In genomic region chr7:107281871-107282270, GRCm38 (mm10) we compare ENCODE assay signal across 28 mouse cellular contexts.
DNase-seq lines count a peak whose midpoint lies in the region; ATAC-seq and TF ChIP-seq lines count a peak whose summit lies in the region.
"Had no signal": no experiment of that assay in that cellular context is flagged by ENCODE, and none has a peak within 500 bp of the region (broad histone marks: within the 10 kb centered on the region; RNA-seq: fewer than 3 reads in every experiment).

No protein-coding gene starts in this region.

- WGBS in embryonic facial prominence, embryonic 14.5 days, result 47% methylated on average over 2 of the region's 2 CpGs
- WGBS in embryonic facial prominence, embryonic 10.5 days, result 85% methylated on average over 2 of the region's 2 CpGs
- WGBS in hindbrain, postnatal 0 days, result 34% methylated on average over 2 of the region's 2 CpGs
- WGBS in hindbrain, embryonic 11.5 days, result 85% methylated on average over 2 of the region's 2 CpGs
- 67% methylated on average over 2 of the region's 2 CpGs for WGBS in midbrain, embryonic 14.5 days
- 51% methylated on average over 2 of the region's 2 CpGs for WGBS in midbrain, embryonic 16.5 days

- TF ChIP-seq CTCF in hindbrain, postnatal 0 days (IDR thresholded peaks at IDR 0.05; ENCODE audit: low read depth), result no peak

- no peaks in the 10 kb centered on the region for H3K36me3 ChIP-seq in embryonic facial prominence, embryonic 14.5 days (ENCODE audit: control insufficient read depth, insufficient read depth, low read length)
- H3K36me3 ChIP-seq in embryonic facial prominence, embryonic 10.5 days (replicated peaks), result no peaks in the 10 kb centered on the region
- no peaks in the 10 kb centered on the region for H3K36me3 ChIP-seq in hindbrain, postnatal 0 days (ENCODE audit: insufficient read depth, low read length)
- H3K36me3 ChIP-seq in hindbrain, embryonic 11.5 days (ENCODE audit: control insufficient read depth, insufficient read depth, low read length), result no peaks in the 10 kb centered on the region
- no peaks in the 10 kb centered on the region for H3K36me3 ChIP-seq in midbrain, embryonic 14.5 days (ENCODE audit: control insufficient read depth, insufficient read depth, low read length)
- no peaks in the 10 kb centered on the region for H3K36me3 ChIP-seq in midbrain, embryonic 16.5 days (ENCODE audit: control insufficient read depth, insufficient read depth, low read length)
- H3K36me3 ChIP-seq: embryonic facial prominence, embryonic 12.5 days; G1E; heart, embryonic 10.5 days; heart, embryonic 13.5 days; hindbrain, embryonic 12.5 days; hindbrain, embryonic 15.5 days; intestine, embryonic 15.5 days had no signal

- peak; percentile 38 for DNase-seq in embryonic facial prominence, embryonic 14.5 days (ENCODE audit: low spot score)
- DNase-seq in embryonic facial prominence, embryonic 10.5 days (ENCODE audit: low spot score), result no peak
- peak; percentile 34 for DNase-seq in hindbrain, postnatal 0 days (ENCODE audit: low spot score)
- no peak for DNase-seq in hindbrain, embryonic 11.5 days (ENCODE audit: low spot score)
- peak; percentile 8 for DNase-seq in midbrain, embryonic 14.5 days
- DNase-seq in brain, adult 2 months (ENCODE audit: low read depth, low spot score), result peak; percentile 8
- DNase-seq in kidney, postnatal 25 days, result no peak
- DNase-seq: adrenal gland, adult 2 months; adrenal gland, postnatal 25 days; B cell, adult 2 months; cerebellum, adult 11 months; gastrocnemius, postnatal 10 days; gastrocnemius, postnatal 36 days; heart, adult 2 months; heart, postnatal 14 days; heart, postnatal 4 days; kidney, adult 18-20 months had no signal

- no peak overlapping the region for H3K9ac ChIP-seq in embryonic facial prominence, embryonic 14.5 days (ENCODE audit: low read depth, low read length)
- no peak overlapping the region for H3K9ac ChIP-seq in hindbrain, postnatal 0 days (replicated peaks; ENCODE audit: low read length)
- H3K9ac ChIP-seq in hindbrain, embryonic 11.5 days (ENCODE audit: low read depth, low read length), result no peak overlapping the region
- H3K9ac ChIP-seq in midbrain, embryonic 14.5 days (replicated peaks; ENCODE audit: low read length), result no peak overlapping the region
- no peak overlapping the region for H3K9ac ChIP-seq in midbrain, embryonic 16.5 days (ENCODE audit: low read depth, low read length)
- H3K9ac ChIP-seq: embryonic facial prominence, embryonic 12.5 days; forebrain, embryonic 13.5 days; heart, embryonic 13.5 days; hindbrain, embryonic 12.5 days; hindbrain, embryonic 15.5 days; intestine, embryonic 15.5 days had no signal

- H3K27ac ChIP-seq in embryonic facial prominence, embryonic 14.5 days (replicated peaks; ENCODE audit: low read depth, low read length), result no peak overlapping the region
- H3K27ac ChIP-seq in embryonic facial prominence, embryonic 10.5 days (replicated peaks), result no peak overlapping the region
- H3K27ac ChIP-seq in hindbrain, postnatal 0 days, result no peak overlapping the region
- no peak overlapping the region for H3K27ac ChIP-seq in hindbrain, embryonic 11.5 days (ENCODE audit: low read depth, low read length)
- no peak overlapping the region for H3K27ac ChIP-seq in midbrain, embryonic 14.5 days (replicated peaks; ENCODE audit: low read depth, low read length)
- no peak overlapping the region for H3K27ac ChIP-seq in midbrain, embryonic 16.5 days (ENCODE audit: low read length)
- H3K27ac ChIP-seq: embryonic facial prominence, embryonic 12.5 days; forebrain, embryonic 13.5 days; heart, adult 2 months; heart, embryonic 10.5 days; heart, embryonic 13.5 days; hindbrain, embryonic 12.5 days; hindbrain, embryonic 15.5 days; intestine, embryonic 15.5 days had no signal

- ATAC-seq in embryonic facial prominence, embryonic 14.5 days (ENCODE audit: low read depth), result no peak
- no peak for ATAC-seq in hindbrain, postnatal 0 days
- no peak for ATAC-seq in hindbrain, embryonic 11.5 days (ENCODE audit: low FRiP score)
- no peak for ATAC-seq in midbrain, embryonic 14.5 days (ENCODE audit: low FRiP score, low TSS enrichment)
- no peak for ATAC-seq in midbrain, embryonic 16.5 days
- ATAC-seq: forebrain, embryonic 13.5 days; intestine, embryonic 15.5 days had no signal

- no peaks in the 10 kb centered on the region for H3K27me3 ChIP-seq in embryonic facial prominence, embryonic 14.5 days (replicated peaks; ENCODE audit: control insufficient read depth, insufficient read depth, low read length)
- H3K27me3 ChIP-seq in embryonic facial prominence, embryonic 10.5 days (replicated peaks; ENCODE audit: low read depth, poor library complexity, severe bottlenecking), result no peaks in the 10 kb centered on the region
- H3K27me3 ChIP-seq in hindbrain, postnatal 0 days (ENCODE audit: insufficient read depth, low read length), result no peaks in the 10 kb centered on the region
- H3K27me3 ChIP-seq in hindbrain, embryonic 11.5 days (ENCODE audit: control insufficient read depth, insufficient read depth, low read length), result no peaks in the 10 kb centered on the region
- no peaks in the 10 kb centered on the region for H3K27me3 ChIP-seq in midbrain, embryonic 14.5 days (ENCODE audit: control insufficient read depth, insufficient read depth, low read length)
- no peaks in the 10 kb centered on the region for H3K27me3 ChIP-seq in midbrain, embryonic 16.5 days (ENCODE audit: control insufficient read depth, insufficient read depth, low read depth, low read length)
- H3K27me3 ChIP-seq: CH12.LX; embryonic facial prominence, embryonic 12.5 days; forebrain, embryonic 13.5 days; heart, embryonic 13.5 days; hindbrain, embryonic 12.5 days; hindbrain, embryonic 15.5 days; intestine, embryonic 15.5 days had no signal

- H3K9me3 ChIP-seq in embryonic facial prominence, embryonic 14.5 days (ENCODE audit: control insufficient read depth, low read length), result no peaks in the 10 kb centered on the region
- H3K9me3 ChIP-seq in embryonic facial prominence, embryonic 10.5 days, result no peaks in the 10 kb centered on the region
- H3K9me3 ChIP-seq in hindbrain, postnatal 0 days (ENCODE audit: low read length), result no peaks in the 10 kb centered on the region
- H3K9me3 ChIP-seq in hindbrain, embryonic 11.5 days (ENCODE audit: control insufficient read depth, low read length), result no peaks in the 10 kb centered on the region
- no peaks in the 10 kb centered on the region for H3K9me3 ChIP-seq in midbrain, embryonic 14.5 days (ENCODE audit: control insufficient read depth, low read length)
- H3K9me3 ChIP-seq in midbrain, embryonic 16.5 days (replicated peaks; ENCODE audit: control insufficient read depth, low read length, poor library complexity, severe bottlenecking), result no peaks in the 10 kb centered on the region
- H3K9me3 ChIP-seq: embryonic facial prominence, embryonic 12.5 days; forebrain, embryonic 13.5 days; G1E; heart, embryonic 10.5 days; heart, embryonic 13.5 days; hindbrain, embryonic 12.5 days; hindbrain, embryonic 15.5 days; intestine, embryonic 15.5 days had no signal

- no peaks in the 10 kb centered on the region for H3K4me1 ChIP-seq in embryonic facial prominence, embryonic 14.5 days (ENCODE audit: control insufficient read depth, insufficient read depth, low read length)
- H3K4me1 ChIP-seq in embryonic facial prominence, embryonic 10.5 days, result no peaks in the 10 kb centered on the region
- no peaks in the 10 kb centered on the region for H3K4me1 ChIP-seq in hindbrain, postnatal 0 days (ENCODE audit: insufficient read depth, low read length)
- H3K4me1 ChIP-seq in hindbrain, embryonic 11.5 days (replicated peaks; ENCODE audit: control insufficient read depth, insufficient read depth, low read length), result no peaks in the 10 kb centered on the region
- no peaks in the 10 kb centered on the region for H3K4me1 ChIP-seq in midbrain, embryonic 14.5 days (ENCODE audit: control insufficient read depth, insufficient read depth, low read length)
- no peaks in the 10 kb centered on the region for H3K4me1 ChIP-seq in midbrain, embryonic 16.5 days (ENCODE audit: control insufficient read depth, insufficient read depth, low read length)
- H3K4me1 ChIP-seq: embryonic facial prominence, embryonic 12.5 days; forebrain, embryonic 13.5 days; heart, embryonic 10.5 days; heart, embryonic 13.5 days; hindbrain, embryonic 12.5 days; hindbrain, embryonic 15.5 days; intestine, embryonic 15.5 days had no signal

- no peak overlapping the region for H3K4me2 ChIP-seq in embryonic facial prominence, embryonic 14.5 days (ENCODE audit: low read depth, low read length)
- no peak overlapping the region for H3K4me2 ChIP-seq in hindbrain, postnatal 0 days (ENCODE audit: low read depth, low read length)
- no peak overlapping the region for H3K4me2 ChIP-seq in hindbrain, embryonic 11.5 days (replicated peaks; ENCODE audit: low read depth, low read length)
- no peak overlapping the region for H3K4me2 ChIP-seq in midbrain, embryonic 14.5 days (ENCODE audit: low read length)
- no peak overlapping the region for H3K4me2 ChIP-seq in midbrain, embryonic 16.5 days (ENCODE audit: low read length)
- H3K4me2 ChIP-seq: embryonic facial prominence, embryonic 12.5 days; forebrain, embryonic 13.5 days; heart, embryonic 13.5 days; hindbrain, embryonic 12.5 days; hindbrain, embryonic 15.5 days; intestine, embryonic 15.5 days had no signal

- no peak overlapping the region for H3K4me3 ChIP-seq in embryonic facial prominence, embryonic 14.5 days (ENCODE audit: low read depth, low read length)
- H3K4me3 ChIP-seq in embryonic facial prominence, embryonic 10.5 days, result no peak overlapping the region
- no peak overlapping the region for H3K4me3 ChIP-seq in hindbrain, postnatal 0 days (ENCODE audit: low read length)
- H3K4me3 ChIP-seq in hindbrain, embryonic 11.5 days (ENCODE audit: low read depth, low read length), result no peak overlapping the region
- no peak overlapping the region for H3K4me3 ChIP-seq in midbrain, embryonic 14.5 days (replicated peaks; ENCODE audit: low read depth, low read length)
- no peak overlapping the region for H3K4me3 ChIP-seq in midbrain, embryonic 16.5 days (ENCODE audit: low read depth, low read length)
- H3K4me3 ChIP-seq: embryonic facial prominence, embryonic 12.5 days; erythroblast, embryonic 14.5 days; forebrain, embryonic 13.5 days; heart, adult 2 months; heart, embryonic 10.5 days; heart, embryonic 13.5 days; hindbrain, embryonic 12.5 days; hindbrain, embryonic 15.5 days; intestine, embryonic 15.5 days had no signal

Comparison
In these comparisons a context has a peak if more than half of its experiments do, and no peak if none do; other contexts are left out.
1. DNase-seq: peak in embryonic facial prominence, embryonic 14.5 days (single experiment), hindbrain, postnatal 0 days (single experiment), midbrain, embryonic 14.5 days (single experiment) and brain, adult 2 months (single experiment); none in embryonic facial prominence, embryonic 10.5 days (single experiment), hindbrain, embryonic 11.5 days (single experiment) and kidney, postnatal 25 days (0 of 2).